ENCODE assay signal across 8 mouse cellular contexts in genomic region chr3:55354765-55355164, GRCm38 (mm10).
DNase-seq lines count a peak whose midpoint lies in the region; ATAC-seq lines count a peak whose summit lies in the region.

No protein-coding gene starts in this region.

- no peaks in the 10 kb centered on the region for H3K27me3 ChIP-seq in hindbrain, embryonic 15.5 days

- intact Hi-C loops in left cerebral cortex, postnatal 36 days (cut with DNase I), result loop anchor here (1.0 to 10.0 kb wide), 6 partner anchors 37 to 547 kb away; partner anchors contain the start of genes Dclk1 and Rfxap

- peaks cover 48% of the 10 kb centered on the region for H3K4me1 ChIP-seq in hindbrain, embryonic 15.5 days (replicated peaks)

- H3K9me3 ChIP-seq in hindbrain, embryonic 15.5 days, result no peaks in the 10 kb centered on the region

- peak overlapping the region; percentile 87 for H3K27ac ChIP-seq in hindbrain, embryonic 15.5 days (replicated peaks)

- H3K9ac ChIP-seq in hindbrain, embryonic 15.5 days, result no peak overlapping the region

- ATAC-seq in hindbrain, embryonic 15.5 days (ENCODE audit: low FRiP score, low read depth), result no peak

- peak; percentile 75 for DNase-seq in left cerebral cortex, adult 11 months (ENCODE audit: low spot score)
- no peak for DNase-seq in left cerebral cortex, postnatal 36 days (ENCODE audit: low spot score in 2 of 2)
- DNase-seq in ES-CJ7 (ENCODE audit: low read depth, low spot score), result peak; percentile 58
- peak; percentile 71 for DNase-seq in brain, embryonic 18.5 days (ENCODE audit: low read depth, low spot score)
- DNase-seq in lung, postnatal 14 days, result peak; percentile 49
- no peak for DNase-seq in spleen, adult 12 weeks (ENCODE audit: low spot score)
- no peak for DNase-seq in urinary bladder, postnatal 10 days (ENCODE audit: low spot score)

- H3K4me2 ChIP-seq in hindbrain, embryonic 15.5 days, result no peak overlapping the region

- no peaks in the 10 kb centered on the region for H3K36me3 ChIP-seq in hindbrain, embryonic 15.5 days

- no peak overlapping the region for H3K4me3 ChIP-seq in hindbrain, embryonic 15.5 days

- WGBS in hindbrain, embryonic 15.5 days, result 14% methylated on average over 3 of the region's 3 CpGs

Comparison
In these comparisons a context has a peak if more than half of its experiments do, and no peak if none do; other contexts are left out.
1. DNase-seq: peak in left cerebral cortex, adult 11 months (single experiment), ES-CJ7 (single experiment), brain, embryonic 18.5 days (single experiment) and lung, postnatal 14 days (single experiment); none in left cerebral cortex, postnatal 36 days (0 of 2), spleen, adult 12 weeks (single experiment) and urinary bladder, postnatal 10 days (single experiment).